Mouse (Mus musculus): ENCODE results near the gene Efs. TPM values are rescaled to one million over a fixed set of nuclear protein-coding genes. Genes with fewer than 3 reads are reported as not detected.

Gene Efs
- not detected for total RNA-seq (2023)

DNA sequence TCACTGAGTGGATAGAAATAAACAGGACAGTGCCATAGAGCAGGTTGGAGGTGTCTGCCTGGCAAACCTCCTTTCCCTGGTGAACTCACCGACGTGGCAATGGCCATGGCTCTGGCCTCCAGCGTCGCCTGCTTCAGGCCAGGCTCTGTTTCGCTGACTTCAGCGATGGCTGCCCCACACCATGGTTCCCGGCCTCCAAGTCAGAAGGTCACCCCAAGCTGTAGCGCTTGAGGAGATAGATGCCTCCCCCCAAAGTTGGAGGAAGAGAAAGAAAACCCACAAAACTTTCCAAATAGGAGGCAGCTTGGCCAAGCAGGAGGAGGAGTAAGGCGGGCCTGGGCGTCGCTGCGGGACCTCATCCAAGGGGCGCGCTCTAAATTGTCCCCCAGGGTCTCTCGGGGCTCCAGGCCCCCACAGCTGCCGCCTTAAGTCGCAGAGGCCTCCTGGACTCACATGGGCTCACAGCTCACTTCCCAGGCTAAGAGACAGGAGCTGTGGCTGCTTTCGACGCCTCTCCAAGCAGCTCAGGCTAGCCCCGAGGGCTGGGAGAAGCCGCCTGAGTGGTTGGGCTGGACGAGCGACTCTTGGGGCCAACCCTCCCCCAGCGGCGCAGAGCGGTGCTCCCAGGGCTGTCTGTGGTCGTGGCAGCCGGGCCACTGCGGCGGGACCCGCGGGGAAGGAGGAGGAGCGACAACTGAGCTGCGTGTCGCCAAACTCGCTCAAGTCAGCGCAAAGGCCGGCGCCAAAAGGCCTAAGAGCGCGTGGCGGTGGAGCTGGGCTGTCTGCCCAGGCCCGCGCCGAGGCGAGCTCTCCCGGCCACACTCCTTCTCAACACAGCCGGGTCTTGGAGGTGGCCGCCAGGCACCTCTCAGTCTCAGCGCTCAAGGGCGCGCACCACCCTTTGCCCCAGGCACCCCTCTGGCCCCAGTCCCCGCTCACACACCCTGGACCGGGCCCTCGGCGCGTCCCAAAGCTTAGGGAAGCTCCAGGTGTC is at the start of gene Efs:
Gene Efs (minus strand): TSS at position 778 of the 994 bp plus-strand sequence.

DNA sequence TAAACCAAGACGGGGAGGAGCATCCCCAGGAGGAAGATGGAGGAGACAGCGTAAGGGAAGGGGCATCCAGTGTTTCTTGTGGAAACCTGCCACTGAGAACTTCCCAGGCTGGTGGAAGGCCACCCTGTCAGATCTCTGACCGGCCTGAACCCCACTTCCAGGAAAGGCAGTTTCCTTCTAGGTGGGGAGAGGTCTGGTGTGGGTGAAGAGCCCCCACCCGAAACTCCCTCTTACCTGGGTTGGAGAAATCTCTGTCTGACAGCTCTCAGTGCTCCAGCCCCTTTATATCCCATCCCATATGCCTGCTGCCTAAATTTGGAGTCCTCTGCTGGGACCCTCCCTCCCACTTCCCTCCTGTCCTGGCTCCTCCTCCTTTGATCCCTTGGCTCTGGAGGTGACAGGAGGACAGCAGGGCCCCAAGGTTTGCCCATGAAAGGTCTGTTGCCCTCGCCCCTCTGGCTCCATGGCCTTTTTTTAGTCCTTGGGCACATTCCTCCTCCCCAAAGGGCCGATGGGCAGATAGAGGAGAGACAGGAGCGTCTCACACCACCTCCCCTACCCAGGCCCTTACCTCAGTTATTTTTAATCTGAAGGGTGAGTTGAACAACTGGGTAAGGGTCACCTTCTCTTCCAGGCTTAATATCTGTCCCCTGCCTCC is 40.5 kb upstream of the Efs start, which contains the start of gene Myh6:
Gene Myh6 (minus strand): TSS at position 608 of the 658 bp plus-strand sequence.

DNA sequence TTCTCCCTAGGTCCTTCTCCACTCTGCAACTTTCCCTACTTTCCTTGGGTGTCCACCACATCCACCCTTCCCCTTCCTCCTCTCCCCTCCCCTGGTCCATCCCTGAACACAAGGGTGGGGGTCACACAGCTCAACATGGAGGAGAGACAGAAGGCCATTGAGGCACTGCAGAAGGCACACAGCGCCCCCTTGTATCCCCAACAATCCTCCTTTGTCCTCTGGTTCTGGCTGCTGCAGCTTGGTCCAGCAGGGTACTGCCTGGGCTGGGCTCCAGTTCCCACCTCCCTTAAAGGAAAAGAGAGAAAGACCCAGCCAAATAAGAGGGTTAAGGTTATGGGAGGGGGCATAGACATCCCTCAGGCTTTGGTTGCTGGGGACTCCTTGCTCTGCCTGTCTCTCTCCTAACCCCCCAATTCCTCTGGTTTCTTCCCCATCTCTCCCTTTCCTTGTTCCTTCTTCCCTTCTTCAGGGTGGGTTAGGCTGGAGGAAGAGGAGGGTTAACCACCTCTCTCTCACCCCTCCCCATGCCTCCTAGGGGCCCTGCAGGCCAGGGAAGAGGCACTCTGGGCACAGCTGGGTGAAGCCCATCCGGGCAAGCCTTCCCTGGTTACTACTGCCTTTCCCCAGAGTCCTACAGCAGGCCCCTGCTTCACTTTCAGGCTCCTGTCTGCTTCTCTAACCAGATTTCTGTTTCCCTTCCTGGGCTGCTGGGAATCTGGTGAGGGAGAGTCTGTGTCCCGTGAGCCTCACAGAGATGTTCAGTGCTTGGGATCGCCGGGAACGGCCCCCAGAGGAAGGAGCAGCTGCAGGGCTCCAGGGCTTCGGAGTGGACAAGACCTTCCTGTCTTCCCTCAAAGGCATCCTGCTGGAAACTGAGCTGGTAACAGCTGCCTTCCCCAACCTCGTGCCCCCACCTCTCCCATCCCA is 10.2 kb upstream of the Efs start, which contains the start of gene Cmtm5:
Gene Cmtm5 (plus strand): TSS at position 358 of the 927 bp plus-strand sequence.

DNA sequence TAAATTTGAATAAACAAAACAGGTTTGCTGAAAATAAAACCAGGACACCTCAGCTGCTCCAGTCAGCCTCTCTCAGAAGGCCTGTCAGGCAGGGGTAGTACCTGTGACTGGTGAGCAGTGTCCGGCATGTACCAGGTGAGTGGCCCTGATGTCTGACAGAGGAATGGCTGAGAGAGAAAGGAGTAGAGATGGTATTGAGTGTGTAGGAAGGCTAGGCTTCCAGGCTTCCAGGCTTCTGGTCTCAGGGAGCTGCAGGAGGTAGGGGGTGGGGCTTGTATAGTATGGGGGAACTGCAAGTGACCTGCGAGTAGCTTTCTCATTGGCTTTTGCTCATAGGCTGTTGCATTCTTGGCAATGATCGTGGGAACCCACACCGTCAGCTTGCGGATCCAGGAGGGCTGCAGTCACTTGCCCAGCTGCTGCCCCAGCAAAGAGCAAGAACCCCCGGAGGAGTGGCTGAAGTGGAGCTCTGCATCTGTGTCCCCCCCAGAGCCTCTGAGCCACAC is 6.8 kb upstream of the Efs start, which contains the start of gene Il25:
Gene Il25 (plus strand): TSS at position 51 of the 506 bp plus-strand sequence.

DNA sequence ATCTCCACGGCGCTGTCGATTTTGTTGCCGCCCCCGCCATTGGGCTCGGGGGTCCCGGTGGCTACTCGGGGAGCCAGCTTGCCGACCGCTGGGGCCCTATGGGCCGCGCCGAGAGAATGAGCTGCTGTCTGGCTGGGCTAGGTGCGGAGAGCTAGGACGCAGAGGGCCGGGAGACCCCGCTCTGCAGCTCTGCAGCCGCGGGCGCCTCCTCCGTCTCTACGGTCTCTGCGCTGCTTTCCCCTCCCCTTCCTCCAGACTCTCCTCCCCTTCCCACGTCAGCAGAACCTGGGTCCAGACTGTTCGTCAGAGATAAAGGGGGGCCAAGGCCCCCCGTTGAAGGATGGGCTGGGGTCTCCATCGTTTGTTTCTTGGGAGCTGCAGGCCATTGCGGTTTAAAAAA is 13.0 kb downstream of the Efs start, which contains the start of gene Slc22a17:
Gene Slc22a17 (minus strand): TSS at position 247 of the 400 bp plus-strand sequence.

DNA sequence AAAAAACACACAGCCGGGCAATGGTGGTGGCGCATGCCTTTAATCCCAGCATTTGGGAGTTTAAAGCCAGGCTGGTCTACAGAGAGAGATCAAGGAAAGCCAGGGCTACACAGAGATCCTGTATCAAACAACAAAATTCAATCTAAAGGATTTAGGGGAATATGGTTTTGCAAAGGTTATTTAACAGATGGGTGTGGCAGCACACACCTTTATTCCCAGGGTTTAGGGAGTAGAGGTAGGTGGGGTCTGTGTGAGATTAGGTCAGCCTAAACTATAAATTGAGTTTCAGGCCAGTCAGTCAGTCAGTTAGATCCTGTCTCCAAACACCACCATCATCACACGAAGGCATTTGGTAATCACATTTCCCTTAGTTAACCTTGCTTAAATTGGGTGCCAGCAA is 33.7 kb downstream of the Efs start, which contains the start of gene Pabpn1:
Gene Pabpn1 (plus strand): TSS at position 301 of the 400 bp plus-strand sequence.

DNA sequence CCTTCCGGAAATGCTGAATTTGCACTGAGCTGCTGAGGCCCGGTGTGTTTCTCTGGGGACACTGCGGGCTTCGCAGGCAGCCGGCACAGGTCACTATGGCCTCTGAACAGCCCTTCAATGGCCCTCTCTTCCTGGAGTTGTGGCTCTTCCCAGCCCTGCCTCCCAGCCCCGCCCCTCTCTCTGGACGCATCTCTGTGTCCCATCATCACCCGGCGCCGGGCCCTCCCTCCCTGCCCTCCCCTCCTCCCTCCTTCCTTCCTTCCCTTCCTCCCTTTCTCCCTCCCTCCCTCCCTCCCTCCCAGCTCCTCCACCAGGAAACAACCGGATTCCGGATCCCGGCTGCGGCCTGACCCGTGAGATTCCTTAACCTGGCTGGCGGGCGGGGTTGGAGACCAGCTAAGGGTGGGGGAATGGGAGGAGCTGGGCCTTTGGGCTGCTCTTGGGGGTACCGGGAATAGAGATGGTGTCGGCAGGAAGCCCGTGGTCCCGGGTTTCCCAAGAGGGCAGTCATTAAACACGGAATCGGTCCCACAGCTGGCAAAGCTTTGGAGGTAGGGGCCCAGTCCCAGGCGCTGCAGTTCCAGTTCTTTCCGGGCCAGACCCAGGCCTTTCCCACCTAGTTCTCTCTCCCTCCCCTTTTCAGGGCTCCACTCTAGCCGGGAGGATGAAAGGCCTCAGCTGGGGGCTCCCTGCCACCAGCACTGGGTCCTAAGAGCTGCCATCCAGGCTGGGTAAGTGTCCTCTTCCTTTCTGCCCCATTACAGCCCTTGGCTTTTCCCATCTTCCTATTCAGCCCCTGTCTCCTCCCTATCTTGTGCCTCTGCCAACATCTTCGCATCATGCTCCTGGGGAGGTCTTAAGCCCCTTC is 42.5 kb downstream of the Efs start, which contains the start of the genes Bcl2l2 and Gm20521:
Gene Bcl2l2 (plus strand): TSS at position 224 of the 868 bp plus-strand sequence.
Gene Gm20521 (plus strand): TSS at position 288 of the 868 bp plus-strand sequence.

DNA sequence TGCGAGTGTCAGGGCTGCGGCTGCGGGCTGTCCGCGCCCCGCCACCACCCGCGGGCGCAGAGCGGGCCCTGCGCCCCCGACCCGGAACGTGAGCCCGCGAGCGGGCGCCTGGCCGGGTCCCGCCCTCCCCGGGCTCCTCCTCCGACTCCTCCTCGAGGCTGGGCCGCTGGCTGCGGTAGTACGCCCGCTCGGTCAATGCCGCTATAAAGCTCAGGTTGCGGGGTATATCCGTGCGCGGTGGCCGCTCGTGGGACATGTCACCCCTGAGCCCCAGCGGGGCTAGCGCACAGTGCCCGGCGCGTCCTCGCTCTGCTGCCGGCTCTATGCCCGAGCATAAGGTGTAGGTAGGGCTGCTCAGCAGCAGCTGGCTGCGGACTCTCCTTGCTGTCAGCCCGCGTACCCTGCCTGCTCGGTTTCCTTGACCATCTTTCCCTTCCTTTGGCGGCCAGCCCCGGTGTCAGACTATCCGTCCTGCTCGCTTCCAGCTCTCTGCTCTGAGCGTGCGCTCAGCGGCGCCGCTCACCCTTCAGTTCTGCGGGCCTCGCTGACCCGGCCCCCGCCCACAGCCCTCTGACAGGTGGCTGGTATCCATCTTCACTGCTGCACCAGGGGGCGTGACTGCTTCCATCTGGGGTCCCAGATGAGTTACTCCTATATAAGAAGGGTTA is 48.7 kb downstream of the Efs start, which contains the start of gene Ppp1r3e:
Gene Ppp1r3e (minus strand): TSS at position 503 of the 668 bp plus-strand sequence.

DNA sequence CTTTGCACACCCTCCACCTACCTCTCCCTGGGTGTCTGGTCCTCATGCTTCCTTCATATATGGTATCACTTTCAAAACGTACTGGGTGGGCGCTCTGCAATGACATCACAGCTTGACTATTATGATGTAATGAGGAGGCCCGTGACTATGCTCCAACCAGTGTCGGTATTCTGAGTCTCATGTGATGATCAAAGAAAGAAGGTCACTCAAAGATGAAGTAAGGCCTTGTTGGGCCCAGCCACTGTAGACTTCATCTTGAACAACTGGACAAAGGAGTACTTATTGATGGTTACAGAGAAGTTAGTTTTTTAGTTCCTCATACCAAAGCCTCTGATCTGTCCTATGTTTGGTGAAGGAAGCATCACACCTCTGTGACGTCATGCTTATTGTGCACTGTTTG is 55.1 kb downstream of the Efs start, which contains the start of gene Homez:
Gene Homez (minus strand): TSS at position 101 of the 400 bp plus-strand sequence.

Other genes with a start within 250 kb of the Efs start
- gene 1700123O20Rik, start 239.9 kb downstream of the Efs start, total RNA-seq (2023) = 30.0 TPM
- gene Acin1, start 239.2 kb downstream of the Efs start, total RNA-seq (2023) = 585 TPM
- gene Gm29776, start 227.3 kb downstream of the Efs start, total RNA-seq (2023) = not detected
- gene Cebpe, start 214.0 kb downstream of the Efs start, total RNA-seq (2023) = not detected
- gene Slc7a8, start 144.2 kb downstream of the Efs start, total RNA-seq (2023) = 0.86 TPM
- gene Rnf212b, start 112.0 kb downstream of the Efs start, total RNA-seq (2023) = not detected
- 10.6 TPM for gene Homez, start 55.2 kb downstream of the Efs start, total RNA-seq (2023)
- gene Ppp1r3e, start 48.6 kb downstream of the Efs start, total RNA-seq (2023) = 10.2 TPM
- gene Bcl2l2, start 42.7 kb downstream of the Efs start, total RNA-seq (2023) = 3.5 TPM
- gene Gm20521, start 42.7 kb downstream of the Efs start, total RNA-seq (2023) = not detected
- 273 TPM for gene Pabpn1, start 33.6 kb downstream of the Efs start, total RNA-seq (2023)
- gene Slc22a17, start 13.0 kb downstream of the Efs start, total RNA-seq (2023) = 2.3 TPM
- gene Il25, start 6.6 kb upstream of the Efs start, total RNA-seq (2023) = not detected
- gene Cmtm5, start 10.1 kb upstream of the Efs start, total RNA-seq (2023) = not detected
- not detected for gene Myh6, start 40.8 kb upstream of the Efs start, total RNA-seq (2023)
- not detected for gene Gm17428, start 50.8 kb upstream of the Efs start, total RNA-seq (2023)
- not detected for gene Myh7, start 68.5 kb upstream of the Efs start, total RNA-seq (2023)
- gene Ngdn, start 89.3 kb upstream of the Efs start, total RNA-seq (2023) = 82.5 TPM
- gene Zfhx2, start 166.2 kb upstream of the Efs start, total RNA-seq (2023) = 24.8 TPM
- 5.9 TPM for gene Thtpa, start 168.7 kb upstream of the Efs start, total RNA-seq (2023)
- 123 TPM for gene Ap1g2, start 180.5 kb upstream of the Efs start, total RNA-seq (2023)
- not detected for gene Jph4, start 190.8 kb upstream of the Efs start, total RNA-seq (2023)

All from CD4-positive naive resting alpha-beta T cell, adult 57 days (primary cell).